Mouse (Mus musculus): ENCODE data around the gene Snrk. TPM values are rescaled to one million over a fixed set of nuclear protein-coding genes. Genes with fewer than 3 reads are reported as not detected.

Snrk gene
- polyA plus RNA-seq, 1 experiment: 49.0 TPM

GRCm38 (mm10) chr9:122084175-122084574 lies 32.9 kb upstream of the Snrk start:
- TF ChIP-seq CTCF (conservative IDR thresholded peaks at IDR 0.05; ENCODE audit: insufficient read depth, insufficient read length, low read depth, low read length) (no peak), POLR2A (IDR thresholded peaks at IDR 0.05; ENCODE audit: low read depth, low read length) (no peak)
- 9% methylated on average over 4 of the region's 4 CpGs for WGBS
- peak overlapping the region; percentile 81 for H3K27ac ChIP-seq (ENCODE audit: insufficient read depth, low read depth, low read length)
- no peaks in the 10 kb centered on the region for H3K36me3 ChIP-seq (ENCODE audit: control insufficient read depth, insufficient read depth, low read length)
- peaks cover 12% of the 10 kb centered on the region for H3K4me1 ChIP-seq (ENCODE audit: control insufficient read depth, insufficient read depth, low read length)
- peak; percentile 94 for DNase-seq
- no peak overlapping the region for H3K4me3 ChIP-seq (ENCODE audit: insufficient read depth, low read depth, low read length)
- H3K27me3 ChIP-seq (replicated peaks; ENCODE audit: control insufficient read depth, insufficient read depth, low read length): no peaks in the 10 kb centered on the region

- Histone ChIP-seq H3K4me1 (ENCODE audit: control insufficient read depth, insufficient read depth, low read length) (peaks cover 12% of the 10 kb centered on the region), H3K27ac (ENCODE audit: insufficient read depth, low read depth, low read length) (peak overlapping the region; percentile 89), H3K27me3 (replicated peaks; ENCODE audit: control insufficient read depth, insufficient read depth, low read length) (no peaks in the 10 kb centered on the region), H3K4me3 (ENCODE audit: insufficient read depth, low read depth, low read length) (no peak overlapping the region), H3K36me3 (ENCODE audit: control insufficient read depth, insufficient read depth, low read length) (no peaks in the 10 kb centered on the region)
- TF ChIP-seq CTCF (conservative IDR thresholded peaks at IDR 0.05; ENCODE audit: insufficient read depth, insufficient read length, low read depth, low read length) (no peak), POLR2A (IDR thresholded peaks at IDR 0.05; ENCODE audit: low read depth, low read length) (no peak)
- DNase-seq: no peak
- 64% methylated on average over 4 of the region's 4 CpGs for WGBS
These were observed 32.4 kb upstream of the Snrk start for GRCm38 (mm10) chr9:122084636-122085035.

- H3K4me1 ChIP-seq (ENCODE audit: control insufficient read depth, insufficient read depth, low read length): peaks cover 12% of the 10 kb centered on the region
- H3K27me3 ChIP-seq (replicated peaks; ENCODE audit: control insufficient read depth, insufficient read depth, low read length): no peaks in the 10 kb centered on the region
- WGBS: 6% methylated on average over 6 of the region's 6 CpGs
- H3K36me3 ChIP-seq (ENCODE audit: control insufficient read depth, insufficient read depth, low read length): no peaks in the 10 kb centered on the region
- peak; percentile 88 for DNase-seq
- H3K27ac ChIP-seq (ENCODE audit: insufficient read depth, low read depth, low read length): peak overlapping the region; percentile 89
- no peak overlapping the region for H3K4me3 ChIP-seq (ENCODE audit: insufficient read depth, low read depth, low read length)
- TF ChIP-seq POLR2A (IDR thresholded peaks at IDR 0.05; ENCODE audit: low read depth, low read length) (no peak), CTCF (conservative IDR thresholded peaks at IDR 0.05; ENCODE audit: insufficient read depth, insufficient read length, low read depth, low read length) (no peak)
These were observed 32.0 kb upstream of the Snrk start for GRCm38 (mm10) chr9:122085055-122085454.

- no peak for TF ChIP-seq CTCF (conservative IDR thresholded peaks at IDR 0.05; ENCODE audit: insufficient read depth, insufficient read length, low read depth, low read length)
- TF ChIP-seq POLR2A (IDR thresholded peaks at IDR 0.05; ENCODE audit: low read depth, low read length): no peak
- H3K27ac ChIP-seq (ENCODE audit: insufficient read depth, low read depth, low read length): peak overlapping the region; percentile 89
- 25% methylated on average over 3 of the region's 3 CpGs for WGBS
- H3K27me3 ChIP-seq (replicated peaks; ENCODE audit: control insufficient read depth, insufficient read depth, low read length): no peaks in the 10 kb centered on the region
- H3K36me3 ChIP-seq (ENCODE audit: control insufficient read depth, insufficient read depth, low read length): no peaks in the 10 kb centered on the region
- peaks cover 12% of the 10 kb centered on the region for H3K4me1 ChIP-seq (ENCODE audit: control insufficient read depth, insufficient read depth, low read length)
- no peak overlapping the region for H3K4me3 ChIP-seq (ENCODE audit: insufficient read depth, low read depth, low read length)
- DNase-seq: peak; percentile 78
These were observed 31.4 kb upstream of the Snrk start for GRCm38 (mm10) chr9:122085550-122086205.

- Histone ChIP-seq H3K4me3 (ENCODE audit: insufficient read depth, low read depth, low read length) (no peak overlapping the region), H3K4me1 (ENCODE audit: control insufficient read depth, insufficient read depth, low read length) (peaks cover 12% of the 10 kb centered on the region), H3K36me3 (ENCODE audit: control insufficient read depth, insufficient read depth, low read length) (no peaks in the 10 kb centered on the region), H3K27me3 (replicated peaks; ENCODE audit: control insufficient read depth, insufficient read depth, low read length) (no peaks in the 10 kb centered on the region), H3K27ac (ENCODE audit: insufficient read depth, low read depth, low read length) (no peak overlapping the region)
- TF ChIP-seq POLR2A (IDR thresholded peaks at IDR 0.05; ENCODE audit: low read depth, low read length) (no peak), CTCF (conservative IDR thresholded peaks at IDR 0.05; ENCODE audit: insufficient read depth, insufficient read length, low read depth, low read length) (no peak)
- no peak for DNase-seq
- 94% methylated on average over 6 of the region's 6 CpGs for WGBS
These were observed 30.0 kb upstream of the Snrk start for GRCm38 (mm10) chr9:122087086-122087485.

GRCm38 (mm10) chr9:122091171-122091570 lies 25.9 kb upstream of the Snrk start:
- WGBS: 58% methylated on average over 7 of the region's 7 CpGs
- no peak overlapping the region for H3K27ac ChIP-seq (ENCODE audit: insufficient read depth, low read depth, low read length)
- no peak for TF ChIP-seq CTCF (conservative IDR thresholded peaks at IDR 0.05; ENCODE audit: insufficient read depth, insufficient read length, low read depth, low read length)
- TF ChIP-seq POLR2A (IDR thresholded peaks at IDR 0.05; ENCODE audit: low read depth, low read length): no peak
- no peaks in the 10 kb centered on the region for H3K36me3 ChIP-seq (ENCODE audit: control insufficient read depth, insufficient read depth, low read length)
- H3K27me3 ChIP-seq (replicated peaks; ENCODE audit: control insufficient read depth, insufficient read depth, low read length): no peaks in the 10 kb centered on the region
- no peak for DNase-seq
- H3K4me3 ChIP-seq (ENCODE audit: insufficient read depth, low read depth, low read length): no peak overlapping the region
- no peaks in the 10 kb centered on the region for H3K4me1 ChIP-seq (ENCODE audit: control insufficient read depth, insufficient read depth, low read length)

GRCm38 (mm10) chr9:122091782-122092228 lies 25.3 kb upstream of the Snrk start:
- WGBS: 45% methylated on average over 5 of the region's 5 CpGs
- Histone ChIP-seq H3K36me3 (ENCODE audit: control insufficient read depth, insufficient read depth, low read length) (no peaks in the 10 kb centered on the region), H3K4me1 (ENCODE audit: control insufficient read depth, insufficient read depth, low read length) (no peaks in the 10 kb centered on the region), H3K27me3 (replicated peaks; ENCODE audit: control insufficient read depth, insufficient read depth, low read length) (no peaks in the 10 kb centered on the region), H3K27ac (ENCODE audit: insufficient read depth, low read depth, low read length) (no peak overlapping the region), H3K4me3 (ENCODE audit: insufficient read depth, low read depth, low read length) (no peak overlapping the region)
- TF ChIP-seq POLR2A (IDR thresholded peaks at IDR 0.05; ENCODE audit: low read depth, low read length) (no peak), CTCF (conservative IDR thresholded peaks at IDR 0.05; ENCODE audit: insufficient read depth, insufficient read length, low read depth, low read length) (no peak)
- DNase-seq: no peak

All from kidney, adult 2 months (tissue).